Mouse (Mus musculus) hindbrain, embryonic 11.5 days (tissue): ENCODE measurements around the gene Gpr37l1. TPM values are rescaled to one million over a fixed set of nuclear protein-coding genes. Genes with fewer than 3 reads are reported as not detected.

ENCODE experiments used
- ATAC-seq: fragments of 200-750 bp; cut with Nextera tagmentation; 2 replicates; pipeline ENCODE4 v1.8.0; 2017; ENCODE audit warnings: mild to moderate bottlenecking, moderate TSS enrichment, moderate library complexity; ENCODE audit not compliant: low FRiP score
- DNase-seq: peaks from one replicate; pipeline ENCODE4 v3.0.0-alpha.2; 2015; ENCODE audit warnings: low spot score
- H3K27ac ChIP-seq: fragments of 300-500 bp; sonication (generic); 2 replicates; pipeline ENCODE4 v1.5.1; 2014; ENCODE audit warnings: mild to moderate bottlenecking, low read depth, low read length
- H3K27me3 ChIP-seq: fragments of 300-500 bp; sonication (generic); 2 replicates; pipeline ENCODE4 v1.6.1; 2014; ENCODE audit warnings: mild to moderate bottlenecking, low read length, moderate library complexity, mixed read lengths; ENCODE audit not compliant: control insufficient read depth, insufficient read depth
- H3K36me3 ChIP-seq: fragments of 300-500 bp; sonication (generic); 2 replicates; pipeline ENCODE4 v1.6.1; 2014; ENCODE audit warnings: mild to moderate bottlenecking, low read length, moderate library complexity, mixed read lengths; ENCODE audit not compliant: control insufficient read depth, insufficient read depth
- H3K4me1 ChIP-seq: fragments of 300-500 bp; sonication (generic); replicated peaks from 2 replicates; pipeline ENCODE4 v1.6.1; 2014; ENCODE audit warnings: low read length, mixed read lengths; ENCODE audit not compliant: control insufficient read depth, insufficient read depth
- H3K4me2 ChIP-seq: fragments of 300-500 bp; sonication (generic); replicated peaks from 2 replicates; pipeline ENCODE4 v1.6.1; 2014; ENCODE audit warnings: mild to moderate bottlenecking, low read depth, low read length
- H3K4me3 ChIP-seq: fragments of 300-500 bp; sonication (generic); 2 replicates; pipeline ENCODE4 v1.5.1; 2014; ENCODE audit warnings: low read depth, low read length
- H3K9ac ChIP-seq: fragments of 300-500 bp; sonication (generic); 2 replicates; pipeline ENCODE4 v1.6.1; 2014; ENCODE audit warnings: low read depth, low read length
- H3K9me3 ChIP-seq: fragments of 300-500 bp; sonication (generic); 2 replicates; pipeline ENCODE4 v1.6.1; 2016; ENCODE audit warnings: low read length; ENCODE audit not compliant: control insufficient read depth
- WGBS: fragments of 180-500 bp; shearing (Covaris S2); extraction: QIAGEN DNeasy Blood & Tissue Kit; methylation state at CpG from one replicate; pipeline ENCODE4 v1.1.7; 2014; 5-methylcytosine and 5-hydroxymethylcytosine counted together
- polyA plus RNA-seq: library from polyadenylated mRNA; unstranded; fragments of >200 nt; fragmentation: Nextera tagmentation; extraction: Ambion mirVana; gene quantifications from 2 replicates; pipeline ENCODE4 v1.2.1, GENCODE M21; 2014

Gene Gpr37l1
- polyA plus RNA-seq, 1 experiment from 2014 or later = not detected

DNA sequence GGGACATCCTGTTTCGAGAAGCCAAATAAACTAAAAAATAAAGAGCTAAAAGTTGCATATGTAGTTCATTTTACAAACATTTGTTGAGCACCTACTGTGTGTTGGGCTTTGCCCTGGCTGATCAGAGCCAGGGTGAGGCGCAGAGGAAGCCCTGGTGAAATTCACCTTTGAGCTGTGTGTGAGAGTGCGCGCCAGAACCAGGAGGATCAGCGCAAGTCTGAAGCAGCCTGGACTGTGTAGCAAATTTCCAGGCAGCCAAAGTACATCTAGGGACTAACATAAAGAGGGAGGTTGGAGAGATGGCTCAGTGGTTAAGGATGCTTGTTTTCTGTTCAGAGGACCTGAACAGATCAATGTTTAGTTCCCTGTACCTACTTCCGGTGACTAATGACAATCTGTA is 5.8 kb upstream of the Gpr37l1 start:
- ATAC-seq = no peak
- Histone ChIP-seq H3K4me1 (no peaks in the 10 kb centered on the region), H3K36me3 (no peaks in the 10 kb centered on the region), H3K27me3 (no peaks in the 10 kb centered on the region), H3K4me2 (no peak overlapping the region), H3K27ac (no peak overlapping the region), H3K9ac (no peak overlapping the region), H3K4me3 (no peak overlapping the region), H3K9me3 (no peaks in the 10 kb centered on the region)
- DNase-seq = no peak
- 95% methylated on average over 6 of the region's 6 CpGs for WGBS

GRCm38 (mm10) chr1:135171984-135172383 is 4.5 kb upstream of the Gpr37l1 start:
- H3K4me1 ChIP-seq = no peaks in the 10 kb centered on the region
- DNase-seq = peak; percentile 73
- no peak overlapping the region for H3K4me3 ChIP-seq
- H3K4me2 ChIP-seq = no peak overlapping the region
- no peak overlapping the region for H3K9ac ChIP-seq
- no peak overlapping the region for H3K27ac ChIP-seq
- H3K27me3 ChIP-seq = no peaks in the 10 kb centered on the region
- H3K9me3 ChIP-seq = no peaks in the 10 kb centered on the region
- WGBS = 60% methylated on average over 6 of the region's 6 CpGs
- H3K36me3 ChIP-seq = no peaks in the 10 kb centered on the region
- peak; percentile 40; the same call in 1 of the 2 replicates for ATAC-seq

GRCm38 (mm10) chr1:135171202-135171601 is 3.7 kb upstream of the Gpr37l1 start:
- Histone ChIP-seq H3K9me3 (no peaks in the 10 kb centered on the region), H3K4me2 (no peak overlapping the region), H3K27me3 (no peaks in the 10 kb centered on the region), H3K9ac (no peak overlapping the region), H3K4me1 (no peaks in the 10 kb centered on the region), H3K27ac (no peak overlapping the region), H3K36me3 (no peaks in the 10 kb centered on the region), H3K4me3 (no peak overlapping the region)
- ATAC-seq (no peak), DNase-seq (no peak)
- 86% methylated on average over 7 of the region's 7 CpGs for WGBS

- H3K4me2 ChIP-seq = no peak overlapping the region
- no peaks in the 10 kb centered on the region for H3K36me3 ChIP-seq
- DNase-seq (no peak), ATAC-seq (no peak)
- H3K9ac ChIP-seq = no peak overlapping the region
- no peaks in the 10 kb centered on the region for H3K4me1 ChIP-seq
- H3K4me3 ChIP-seq = no peak overlapping the region
- no peaks in the 10 kb centered on the region for H3K27me3 ChIP-seq
- H3K27ac ChIP-seq = no peak overlapping the region
- no peaks in the 10 kb centered on the region for H3K9me3 ChIP-seq
- 79% methylated on average over 10 of the region's 10 CpGs for WGBS
Measured at GRCm38 (mm10) chr1:135170299-135170698, 2.8 kb upstream of the Gpr37l1 start.

GRCm38 (mm10) chr1:135169556-135170224 is 2.2 kb upstream of the Gpr37l1 start:
- 65% methylated on average over 12 of the region's 12 CpGs for WGBS
- H3K9ac ChIP-seq = no peak overlapping the region
- H3K4me2 ChIP-seq = no peak overlapping the region
- no peaks in the 10 kb centered on the region for H3K9me3 ChIP-seq
- H3K36me3 ChIP-seq = no peaks in the 10 kb centered on the region
- H3K27me3 ChIP-seq = no peaks in the 10 kb centered on the region
- no peak overlapping the region for H3K27ac ChIP-seq
- DNase-seq (no peak), ATAC-seq (no peak)
- H3K4me1 ChIP-seq = no peaks in the 10 kb centered on the region
- no peak overlapping the region for H3K4me3 ChIP-seq

DNA sequence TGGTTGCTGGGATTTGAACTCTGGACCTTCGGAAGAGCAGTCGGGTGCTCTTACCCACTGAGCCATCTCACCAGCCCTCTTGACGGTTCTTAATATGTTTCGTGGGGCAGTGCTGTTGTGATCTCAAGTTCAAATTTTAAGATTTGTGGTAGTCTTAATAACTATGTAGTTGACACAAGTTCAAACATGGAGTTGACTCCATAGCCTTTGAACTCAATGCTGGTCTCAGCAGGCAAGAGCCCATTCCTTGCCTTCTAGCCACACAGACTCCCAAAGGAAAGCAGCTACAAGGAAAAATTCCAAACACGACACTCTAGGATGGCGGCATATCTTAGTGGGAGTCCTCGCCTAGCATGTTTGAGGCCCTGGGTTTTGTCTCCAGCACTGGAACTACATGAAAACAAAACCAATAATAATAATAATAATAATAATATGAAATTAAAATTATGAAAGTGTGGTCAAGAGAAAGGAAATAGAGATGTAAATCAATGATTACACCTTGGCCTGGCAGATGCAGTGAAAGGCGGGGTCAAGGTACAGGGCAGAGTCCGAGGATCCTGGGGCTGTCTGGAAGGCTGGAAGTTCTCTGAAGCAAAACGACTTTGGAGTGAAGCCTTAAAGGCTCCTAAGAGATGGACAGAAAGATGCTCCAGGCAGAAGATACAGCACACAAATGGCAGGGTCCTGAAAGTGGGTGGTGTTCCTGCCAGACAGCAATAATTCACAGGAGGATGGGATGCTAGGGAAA is 1.1 kb upstream of the Gpr37l1 start:
- 90% methylated on average over 10 of the region's 10 CpGs for WGBS
- Histone ChIP-seq H3K4me3 (no peak overlapping the region), H3K27me3 (no peaks in the 10 kb centered on the region), H3K9me3 (no peaks in the 10 kb centered on the region), H3K9ac (no peak overlapping the region), H3K4me2 (no peak overlapping the region), H3K36me3 (no peaks in the 10 kb centered on the region), H3K27ac (no peak overlapping the region), H3K4me1 (no peaks in the 10 kb centered on the region)
- no peak for ATAC-seq
- no peak for DNase-seq

DNA sequence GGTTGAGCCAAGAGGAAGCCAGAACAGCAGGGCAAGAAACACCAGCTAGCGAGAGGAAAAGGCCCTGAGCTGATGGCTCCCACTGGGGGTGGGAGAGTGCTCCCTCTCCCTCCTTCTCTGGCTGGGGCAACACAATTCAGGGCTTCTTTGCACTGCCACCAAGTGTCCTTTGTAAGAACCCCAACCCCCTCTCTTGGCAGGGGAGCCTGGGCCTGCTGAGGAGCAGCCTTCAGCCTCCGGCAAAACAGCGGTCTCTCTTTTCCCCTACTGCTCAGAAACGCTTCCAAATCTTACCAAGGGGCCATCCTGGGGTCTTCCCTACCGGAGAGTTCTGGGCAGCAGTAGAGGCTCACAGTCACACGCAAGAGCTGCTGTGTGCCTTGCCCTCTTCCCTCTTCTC is 4.8 kb downstream of the Gpr37l1 start:
- ATAC-seq (no peak), DNase-seq (no peak)
- H3K9ac ChIP-seq = no peak overlapping the region
- WGBS = 34% methylated on average over 6 of the region's 6 CpGs
- 0 out of 2 replicates have a peak, but pooled peaks cover 3% of the 10 kb centered on the region for H3K4me1 ChIP-seq
- no peak overlapping the region for H3K4me3 ChIP-seq
- no peaks in the 10 kb centered on the region for H3K36me3 ChIP-seq
- no peak overlapping the region for H3K4me2 ChIP-seq
- H3K9me3 ChIP-seq = no peaks in the 10 kb centered on the region
- no peaks in the 10 kb centered on the region for H3K27me3 ChIP-seq
- H3K27ac ChIP-seq = no peak overlapping the region

GRCm38 (mm10) chr1:135160411-135161050 is 7.0 kb downstream of the Gpr37l1 start:
- Histone ChIP-seq H3K27ac (no peak overlapping the region), H3K4me1 (0 out of 2 replicates have a peak, but pooled peaks cover 3% of the 10 kb centered on the region), H3K36me3 (no peaks in the 10 kb centered on the region), H3K27me3 (no peaks in the 10 kb centered on the region), H3K9me3 (no peaks in the 10 kb centered on the region), H3K9ac (no peak overlapping the region), H3K4me3 (no peak overlapping the region), H3K4me2 (no peak overlapping the region)
- 87% methylated on average over 13 of the region's 13 CpGs for WGBS
- no peak for ATAC-seq
- DNase-seq = no peak
